Mouse (Mus musculus) MEL (cell line): Measurements from ENCODE around the gene Ssx2ip. TPM values are rescaled to one million over a fixed set of nuclear protein-coding genes. Genes with fewer than 3 reads are reported as not detected.

Experiments used
- polyA plus RNA-seq, 2 experiments: library from polyadenylated mRNA; stranded (reverse) in 1 of 2; unstranded in 1 of 2; fragments of >175 nt in 1 of 2; fragments of >200 nt in 1 of 2; gene quantifications; 2 replicates each; pipeline versions ENCODE4 v1.2.1 to v1.2.4; 2012; ENCODE audit warnings: low replicate concordance in 2 of 2, low read depth in 1 of 2; ENCODE audit not compliant: insufficient read length in 2 of 2, insufficient read depth in 1 of 2, missing spikeins in 1 of 2
- total RNA-seq: library from RNA; depleted of rRNA; stranded (reverse); fragments of 300-350 nt; gene quantifications from 2 replicates; pipeline ENCODE4 v1.2.3, GENCODE M21; 2012; rRNA removed

The Ssx2ip gene
- total and polyA plus RNA-seq, 3 experiments, result 52.1 to 270 (median 70.0) TPM

Other genes with a start within 250 kb of the Ssx2ip start
- not detected in 2 replicates for gene Lpar3, start 183.7 kb upstream of the Ssx2ip start, total RNA-seq
- not detected for gene Lpar3, start 183.7 kb upstream of the Ssx2ip start, polyA plus RNA-seq
- gene Ctbs, start 45.2 kb downstream of the Ssx2ip start, total RNA-seq, result 3.2 and 3.7 TPM in 2 replicates
- 1 to 10 TPM in 1 of 2 experiments, not detected in 1; 5.1 TPM for gene Ctbs, start 45.2 kb downstream of the Ssx2ip start, polyA plus RNA-seq
- gene Spata1, start 95.1 kb downstream of the Ssx2ip start, total RNA-seq, result 1.1 and 1.2 TPM in 2 replicates
- gene Spata1, start 95.1 kb downstream of the Ssx2ip start, polyA plus RNA-seq, result 1 to 10 TPM in 1 of 2 experiments, not detected in 1; 1.9 TPM
- gene Gng5, start 95.2 kb downstream of the Ssx2ip start, total RNA-seq, result 186 and 193 TPM in 2 replicates
- gene Gng5, start 95.2 kb downstream of the Ssx2ip start, polyA plus RNA-seq, result 1,000 to 10,000 TPM in 1 of 2 experiments, 100 to 1,000 TPM in 1; 266 to 2,226 TPM
- gene Rpf1, start 116.8 kb downstream of the Ssx2ip start, total RNA-seq, result 68.3 and 72.3 TPM in 2 replicates
- gene Rpf1, start 116.8 kb downstream of the Ssx2ip start, polyA plus RNA-seq, result 100 to 1,000 TPM in 1 of 2 experiments, 10 to 100 TPM in 1; 73.6 to 369 TPM
- not detected in 2 replicates for gene Uox, start 165.8 kb downstream of the Ssx2ip start, total RNA-seq
- gene Uox, start 165.8 kb downstream of the Ssx2ip start, polyA plus RNA-seq, result not detected
- not detected in 2 replicates for gene Dnase2b, start 211.0 kb downstream of the Ssx2ip start, total RNA-seq
- gene Dnase2b, start 211.0 kb downstream of the Ssx2ip start, polyA plus RNA-seq, result not detected
- gene 4930503B20Rik, start 246.7 kb downstream of the Ssx2ip start, total RNA-seq, result 0.08 TPM in 1 of 2 replicates, not detected in the other
- not detected for gene 4930503B20Rik, start 246.7 kb downstream of the Ssx2ip start, polyA plus RNA-seq